Mouse (Mus musculus) NIH3T3 (cell line): ENCODE data around the gene Ctxn1.
"Not testable (repeated sequence)": the region's sequence is repeated elsewhere in the genome, so short reads cannot be mapped to it uniquely, and the experiment has no call there.

ENCODE experiments used
- DNase-seq: peaks from one replicate; pipeline ENCODE4 v3.0.0-alpha.2; 2012; ENCODE audit warnings: low read depth

The Ctxn1 gene

DNA sequence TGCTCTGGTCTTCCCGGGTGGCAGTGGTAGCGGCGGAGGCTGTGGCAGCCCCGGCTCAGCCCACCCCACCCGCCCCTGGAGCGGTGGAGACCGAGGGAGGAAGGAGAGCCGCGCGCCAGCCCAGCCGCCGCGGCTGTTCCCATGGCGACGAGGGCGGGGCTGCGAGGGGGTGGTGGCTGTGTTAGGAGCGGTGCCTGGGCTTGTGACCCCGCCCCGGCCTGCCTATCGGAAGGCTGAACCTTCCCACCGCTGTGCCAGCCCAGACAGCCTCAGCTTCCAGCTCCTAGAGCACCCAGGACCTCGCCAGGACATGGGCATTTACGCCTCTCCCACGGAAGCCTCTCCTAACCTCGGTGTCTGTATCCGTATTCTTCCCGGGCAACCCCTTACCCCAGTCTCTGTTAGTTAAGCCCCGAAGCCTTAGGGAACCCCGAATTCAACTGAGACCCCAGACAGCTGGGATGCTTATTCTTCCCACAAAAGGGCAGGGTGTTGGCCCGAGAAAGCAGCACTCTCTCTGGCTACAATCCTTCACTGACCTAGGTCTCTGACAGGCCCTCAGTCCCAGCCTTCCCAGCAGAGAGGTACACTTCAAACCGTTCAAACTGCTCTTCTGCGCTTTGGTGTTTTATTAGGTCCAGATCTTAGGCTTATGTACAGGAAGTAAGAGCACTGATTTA, at the start of gene Ctxn1:
Ctxn1 (minus strand) TSS at position 150 of the 680 bp plus-strand sequence.
- DNase-seq, result peak; percentile 94

DNA sequence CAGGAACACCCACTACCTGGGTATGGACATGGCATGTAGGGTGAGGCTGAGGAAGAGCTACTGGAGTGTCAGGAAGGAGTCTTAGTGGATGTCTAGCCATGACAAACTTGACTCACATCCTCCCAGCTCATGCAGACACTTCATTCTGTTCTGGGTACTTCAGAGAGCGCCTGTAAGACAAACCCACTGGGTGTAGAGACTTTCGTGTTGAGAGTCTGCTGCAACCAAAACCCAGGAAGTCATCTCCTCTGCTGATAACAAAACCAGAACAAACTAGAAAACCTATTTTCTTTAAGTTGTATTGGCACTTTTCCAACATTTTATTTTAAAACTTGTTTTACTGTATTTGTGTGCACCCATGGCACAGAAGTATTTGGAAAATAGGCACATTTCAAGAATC, 46.8 kb upstream of the Ctxn1 start:
- no peak for DNase-seq

- DNase-seq, result no peak
Measured at GRCm38 (mm10) chr8:4304124-4304547, 45.1 kb upstream of the Ctxn1 start.

GRCm38 (mm10) chr8:4297822-4298221, 38.7 kb upstream of the Ctxn1 start:
- no peak for DNase-seq

GRCm38 (mm10) chr8:4292738-4293137, 33.7 kb upstream of the Ctxn1 start:
- DNase-seq, result no peak

DNA sequence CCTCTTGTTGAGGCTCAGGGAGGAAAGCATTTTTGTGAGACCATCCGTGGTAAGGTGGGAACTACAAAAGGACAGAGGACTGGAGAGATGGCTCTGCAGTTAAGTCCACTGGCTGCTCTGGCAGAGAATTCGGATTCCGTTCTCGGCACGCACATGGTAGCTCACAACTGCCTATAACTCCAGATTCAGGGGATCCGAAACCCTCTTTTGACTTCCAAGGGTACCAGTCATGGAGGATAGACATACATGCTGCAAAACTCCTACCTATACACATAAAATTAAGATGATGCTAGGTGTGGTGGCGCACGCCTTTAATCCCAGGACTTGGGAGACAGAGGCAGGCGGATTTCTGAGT, 17.0 kb upstream of the Ctxn1 start:
- DNase-seq, result no peak

GRCm38 (mm10) chr8:4275275-4276110, 16.4 kb upstream of the Ctxn1 start, which contains the start of gene Timm44:
TSS of gene Timm44 (minus strand) at chr8:4275913.
- peak; percentile 98 for DNase-seq

DNA sequence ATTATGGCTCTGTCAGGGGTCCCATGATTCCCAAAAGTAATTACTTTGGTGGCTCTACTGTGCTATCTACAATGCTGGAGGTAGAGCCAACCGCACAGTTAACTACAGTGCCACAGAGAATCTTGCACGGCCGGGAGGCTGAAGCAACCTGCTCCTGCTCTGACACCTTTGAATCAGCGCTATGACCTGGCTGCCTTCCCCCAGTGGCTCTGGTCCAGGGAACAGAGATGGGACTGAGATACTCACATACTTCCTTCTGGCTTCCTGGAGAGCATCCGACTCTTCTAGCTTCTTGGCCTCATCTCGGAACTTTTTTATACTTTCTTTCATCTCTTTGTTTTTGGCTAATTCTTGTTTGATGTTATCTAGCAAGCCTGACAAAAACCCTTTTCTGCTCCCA, 10.5 kb upstream of the Ctxn1 start:
- no peak for DNase-seq

DNA sequence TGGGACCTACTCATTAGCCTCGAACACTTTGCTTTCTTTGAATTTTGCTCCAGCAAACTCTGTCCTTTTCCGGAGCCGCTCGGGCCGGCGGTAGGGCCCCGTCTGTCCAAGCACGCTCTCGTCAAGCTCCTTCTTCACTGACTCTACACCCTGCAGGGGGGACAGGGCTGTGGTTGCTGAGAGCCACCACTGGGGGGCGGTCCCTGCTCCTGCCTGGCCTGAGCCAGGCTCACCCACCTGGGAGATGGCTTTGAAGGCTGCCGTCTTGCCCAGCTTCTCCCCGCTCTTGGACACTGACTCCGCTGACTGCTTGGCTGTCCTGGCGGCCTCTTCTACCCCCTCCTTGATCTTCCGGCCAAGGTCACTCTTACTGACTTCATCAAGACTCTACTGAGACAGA, 8.6 kb upstream of the Ctxn1 start:
- peak; percentile 40 for DNase-seq

DNA sequence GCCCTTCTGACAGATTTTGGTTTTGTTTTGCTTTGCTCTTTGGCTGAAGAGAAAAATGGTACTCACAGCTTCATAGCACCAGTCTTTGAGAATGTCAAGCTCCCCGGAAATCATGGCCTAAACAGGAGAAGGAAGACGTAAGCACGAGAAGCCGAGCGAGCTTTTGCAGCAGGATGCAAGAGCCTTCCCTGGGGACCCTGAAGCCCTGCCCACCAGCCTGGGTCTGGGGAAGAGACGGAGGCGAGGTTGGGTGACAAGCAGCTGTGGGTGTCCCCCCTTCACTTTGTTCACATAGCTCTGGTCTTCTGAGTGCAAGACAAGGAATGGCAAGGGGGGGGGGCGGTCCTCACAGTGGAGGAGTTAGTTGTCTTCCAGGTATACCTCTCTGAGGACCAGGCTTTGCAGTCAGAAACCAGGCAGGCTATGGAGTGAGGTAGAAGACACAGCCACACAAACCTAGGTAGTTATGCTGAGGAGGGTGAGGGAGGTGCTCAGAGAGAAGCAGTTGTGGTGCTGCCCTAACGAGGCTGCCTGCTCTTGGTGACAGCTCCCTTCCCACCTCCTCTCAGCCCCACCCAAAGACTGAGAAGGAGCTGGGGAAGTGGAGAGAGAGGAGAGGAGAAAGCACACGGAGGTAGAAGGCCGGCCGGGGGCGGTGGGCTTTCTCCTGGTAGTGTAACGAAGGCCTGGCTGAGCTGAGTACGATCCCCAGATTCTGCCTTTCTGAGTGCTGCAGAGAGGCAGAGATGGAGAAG, 6.3 kb upstream of the Ctxn1 start:
- no peak for DNase-seq

DNA sequence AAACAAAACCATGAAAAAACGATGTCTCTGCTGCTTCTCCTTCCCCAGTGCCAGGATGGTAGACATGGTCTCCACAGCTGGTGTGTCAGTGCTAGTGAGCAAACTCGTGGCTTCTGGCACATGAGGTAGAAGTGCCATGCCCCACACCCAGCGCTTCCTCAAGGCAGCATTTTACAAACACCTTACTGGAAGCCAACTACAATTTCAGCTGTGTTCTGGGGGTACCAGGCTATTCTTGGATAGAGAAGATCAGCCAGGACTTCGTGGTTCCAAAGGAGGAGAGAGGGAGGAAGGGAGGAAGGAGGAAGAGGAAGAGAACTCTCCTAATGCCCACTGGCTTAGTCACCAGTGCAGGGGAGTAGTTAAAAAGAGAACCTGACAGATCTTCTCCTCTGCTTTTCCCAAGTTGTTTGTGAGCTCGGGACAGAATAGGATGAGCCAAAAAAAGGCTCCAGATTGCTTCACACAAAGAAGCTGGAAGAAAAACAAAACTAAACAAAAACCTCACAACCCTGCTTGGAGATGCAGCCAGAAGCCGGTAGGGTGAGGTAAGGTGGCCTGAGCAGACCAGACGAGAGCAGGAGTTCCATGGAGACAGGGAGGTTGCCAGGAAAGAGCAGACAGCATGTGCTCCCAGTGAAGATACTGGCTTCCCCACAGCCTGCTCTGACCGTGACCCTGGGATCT, 4.2 kb upstream of the Ctxn1 start:
- DNase-seq, result no peak

GRCm38 (mm10) chr8:4259805-4260170, 714 bp upstream of the Ctxn1 start:
- no peak for DNase-seq

DNA sequence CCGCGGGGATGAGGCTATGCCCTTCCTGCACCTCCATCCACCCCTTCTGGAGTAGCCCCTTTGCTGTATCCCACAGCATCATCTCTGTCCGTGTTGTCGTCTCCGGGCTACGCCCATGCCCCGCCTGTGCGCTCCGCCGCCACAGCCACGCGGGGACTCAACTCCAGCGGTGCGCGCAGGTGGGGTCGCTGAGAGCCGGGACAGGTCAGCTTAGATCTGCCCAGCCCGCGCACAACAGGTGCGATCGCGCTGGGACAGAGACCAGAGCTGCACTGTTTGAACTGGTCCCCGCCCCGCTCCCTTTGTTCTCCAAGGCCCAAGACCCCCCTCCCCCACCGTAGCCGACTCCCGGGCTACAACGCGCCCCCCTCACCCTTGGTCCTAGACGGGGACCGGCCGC, 396 bp downstream of the Ctxn1 start:
- no peak for DNase-seq

- DNase-seq, result peak; percentile 87
Measured at GRCm38 (mm10) chr8:4258233-4258632, 841 bp downstream of the Ctxn1 start.

GRCm38 (mm10) chr8:4257350-4257749, 1.7 kb downstream of the Ctxn1 start:
- no peak for DNase-seq

- DNase-seq, result peak; percentile 52
Measured at GRCm38 (mm10) chr8:4256911-4257310, 2.2 kb downstream of the Ctxn1 start.

- not testable (repeated sequence) for DNase-seq
Measured at GRCm38 (mm10) chr8:4255471-4255870, 3.6 kb downstream of the Ctxn1 start.

DNA sequence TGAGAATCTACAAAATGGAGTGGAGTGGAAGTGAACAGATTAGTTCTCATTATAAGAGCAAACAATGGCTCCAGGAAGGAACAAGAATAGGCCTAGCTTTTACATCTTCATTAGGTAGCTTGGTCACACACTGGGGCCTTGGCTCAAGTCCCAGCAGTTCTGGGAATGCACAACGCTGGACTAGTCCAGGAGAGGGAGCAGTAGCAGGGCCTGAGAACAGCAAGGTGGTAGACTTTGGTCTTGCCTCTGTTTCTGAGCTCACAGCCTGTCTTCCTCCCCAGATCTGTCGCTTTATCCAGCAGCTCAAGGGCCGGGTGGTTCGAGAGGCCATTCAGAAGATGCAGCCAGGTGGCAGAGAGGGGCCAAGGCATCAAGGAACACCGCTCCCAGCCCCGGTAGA, 5.1 kb downstream of the Ctxn1 start:
- DNase-seq, result peak; percentile 89

DNA sequence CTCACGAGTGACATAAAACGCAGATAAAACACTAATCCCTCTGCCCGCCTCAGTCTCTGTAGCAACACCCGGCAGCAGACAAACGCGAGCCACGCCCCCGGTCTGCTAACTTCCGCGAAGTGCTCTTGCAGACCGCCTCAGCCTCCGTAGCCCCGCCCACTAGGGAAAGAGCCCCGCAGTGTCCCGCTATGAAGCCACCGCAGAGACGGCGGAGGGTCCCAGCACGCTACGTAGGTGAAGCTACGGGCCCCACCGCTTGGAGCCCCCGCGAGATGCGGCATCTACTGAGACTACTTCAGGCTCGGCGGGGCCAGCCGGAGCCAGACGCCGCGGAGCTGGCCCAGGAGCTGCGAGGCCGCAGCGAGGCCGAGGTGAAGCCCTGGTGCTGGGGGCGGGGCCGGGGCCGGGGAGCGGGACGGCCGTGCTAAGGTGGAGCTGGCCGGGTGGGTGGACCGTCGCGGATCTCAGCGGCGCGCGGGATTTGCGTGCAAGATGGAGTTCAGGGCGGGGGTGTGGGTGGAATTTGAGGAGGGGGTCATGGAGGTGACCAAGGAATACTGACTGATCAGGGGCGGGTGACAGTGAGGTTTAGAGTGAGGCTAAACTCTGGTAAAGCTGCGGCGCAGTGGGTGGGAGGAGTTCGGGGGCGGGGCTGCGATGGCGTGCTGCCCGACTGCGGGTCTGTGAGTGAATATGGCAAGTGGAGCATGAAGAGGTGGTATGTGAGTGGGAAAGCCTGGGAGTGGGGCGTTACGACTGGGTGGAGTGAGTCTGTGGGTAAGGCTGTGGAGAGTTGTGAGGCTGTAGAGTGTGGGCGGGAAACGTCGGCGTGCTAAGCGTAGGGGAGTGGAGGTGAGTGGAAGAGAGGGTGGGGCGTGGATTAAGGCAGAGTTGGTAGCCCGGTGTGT, 5.9 kb downstream of the Ctxn1 start, which contains the start of gene Snapc2:
Snapc2 (plus strand) TSS at position 147 of the 908 bp plus-strand sequence.
- DNase-seq, result peak; percentile 98

DNA sequence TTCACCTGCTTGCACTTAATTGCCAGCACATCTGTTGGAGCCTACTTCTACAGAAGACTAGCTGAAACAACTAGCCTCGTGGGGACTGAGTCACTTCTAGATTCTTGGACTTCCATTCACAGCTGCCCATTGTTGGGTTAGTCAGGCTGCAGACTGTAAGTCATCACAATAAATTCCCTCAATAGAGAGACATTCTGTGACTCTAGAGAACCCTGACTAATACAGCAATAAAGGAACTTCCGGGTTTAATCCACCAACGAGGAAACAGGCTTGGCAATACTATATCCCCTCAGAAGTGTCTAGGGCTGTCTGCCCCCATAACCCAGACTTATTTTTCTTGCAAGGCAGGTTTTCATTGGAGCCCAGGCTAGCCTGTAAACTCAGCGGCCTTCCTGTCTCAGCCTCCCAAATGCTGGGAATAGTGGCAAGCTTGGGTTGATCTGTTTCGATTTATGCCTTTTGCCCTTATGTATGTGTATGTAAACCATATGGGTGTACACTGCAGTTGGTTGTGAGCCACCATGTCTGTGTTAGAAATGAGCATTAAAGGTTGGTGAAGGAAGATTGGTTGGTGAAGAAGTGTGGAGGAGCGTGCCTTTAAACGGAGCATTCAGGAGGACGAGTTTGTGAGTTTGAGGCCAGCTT, 6.8 kb downstream of the Ctxn1 start:
- DNase-seq, result peak; percentile 68
